Mouse (Mus musculus): ENCODE results near the gene Hdac9. TPM values are rescaled to one million over a fixed set of nuclear protein-coding genes. Genes with fewer than 3 reads are reported as not detected.
A peak's percentile ranks its signal among the peaks of the same experiment; 100 is the strongest.

Hdac9 gene
- polyA plus RNA-seq, 1 experiment from 2014 or later = 7.3 TPM

DNA sequence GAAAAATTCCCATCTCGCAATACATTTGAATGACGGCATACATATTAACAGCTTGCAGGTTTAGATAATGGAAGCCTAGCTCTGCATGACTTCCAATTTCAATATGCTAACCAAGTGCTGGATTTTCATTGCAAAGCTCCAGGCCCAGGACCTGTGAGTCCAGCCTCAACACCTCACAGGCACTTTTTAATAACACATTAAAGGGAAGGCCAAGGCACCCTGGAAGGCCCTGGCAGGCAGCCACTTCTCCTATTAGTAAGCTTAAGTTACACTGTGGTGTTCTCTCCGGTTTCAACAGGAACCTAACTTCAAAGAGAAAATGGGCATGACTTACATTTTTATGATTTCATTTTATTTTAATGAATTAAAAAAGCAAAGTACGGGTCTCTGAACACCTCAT is 233.5 kb downstream of the Hdac9 start:
- peak overlapping the region; percentile 37; the same call in 1 of the 2 replicates for H3K27ac ChIP-seq
- ATAC-seq (ENCODE audit: insufficient number of reproducible peaks, insufficient read depth, low FRiP score, low TSS enrichment) = no peak; the same call in 1 of the 2 replicates
- no peaks in the 10 kb centered on the region for H3K36me3 ChIP-seq
- H3K9me3 ChIP-seq = no peaks in the 10 kb centered on the region
- H3K9ac ChIP-seq = no peak overlapping the region
- no peaks in the 10 kb centered on the region for H3K27me3 ChIP-seq
- H3K4me2 ChIP-seq (replicated peaks) = no peak overlapping the region
- WGBS = 48% methylated on average over 4 of the region's 4 CpGs
- no peaks in the 10 kb centered on the region for H3K4me1 ChIP-seq
- no peak overlapping the region for H3K4me3 ChIP-seq

DNA sequence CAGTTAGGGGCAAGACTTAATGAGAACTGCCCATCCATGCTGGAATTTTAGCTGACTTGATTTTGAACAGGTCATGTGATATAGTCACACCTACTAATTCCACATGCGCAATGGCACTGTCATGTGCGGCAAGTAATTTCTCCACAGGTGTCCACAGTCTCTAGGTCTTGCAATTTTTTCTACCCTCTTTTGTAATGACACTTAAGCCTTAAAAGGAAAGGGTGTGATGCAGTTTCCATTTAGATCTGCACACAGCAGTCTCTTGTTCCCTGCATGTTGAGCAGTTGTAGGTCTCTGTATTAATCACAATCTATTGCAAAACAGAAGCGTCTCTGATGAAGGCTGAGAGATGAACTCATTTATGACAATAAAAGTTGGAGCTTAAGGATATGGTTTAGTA is 234.2 kb downstream of the Hdac9 start:
- WGBS = 94% methylated on average over 3 of the region's 3 CpGs
- Histone ChIP-seq H3K36me3 (no peaks in the 10 kb centered on the region), H3K9ac (no peak overlapping the region), H3K9me3 (no peaks in the 10 kb centered on the region), H3K4me1 (no peaks in the 10 kb centered on the region), H3K4me3 (no peak overlapping the region), H3K4me2 (replicated peaks) (no peak overlapping the region), H3K27me3 (no peaks in the 10 kb centered on the region), H3K27ac (no peak overlapping the region)
- no peak for ATAC-seq (ENCODE audit: insufficient number of reproducible peaks, insufficient read depth, low FRiP score, low TSS enrichment)

DNA sequence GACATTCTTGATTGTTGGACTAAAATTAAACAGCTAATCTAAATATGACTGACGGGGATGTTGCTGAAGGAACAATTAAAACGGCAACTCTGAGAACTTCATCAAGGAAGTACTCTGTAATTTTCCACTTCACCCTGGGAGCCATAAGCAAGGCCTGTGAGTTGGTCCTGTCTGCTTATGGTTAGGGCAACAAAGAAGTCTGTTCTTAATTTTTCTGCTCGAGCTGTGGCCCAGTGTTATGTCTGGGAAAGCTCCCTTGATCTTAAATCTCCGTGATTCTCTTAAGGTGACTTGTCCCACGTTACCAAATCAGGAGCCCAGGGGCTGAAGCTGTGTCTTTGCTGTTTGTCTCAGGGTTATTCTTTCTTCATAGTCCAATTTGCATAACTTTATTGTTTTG is 236.3 kb downstream of the Hdac9 start:
- no peak overlapping the region for H3K27ac ChIP-seq
- H3K9me3 ChIP-seq = no peaks in the 10 kb centered on the region
- no peaks in the 10 kb centered on the region for H3K27me3 ChIP-seq
- 22% methylated on average over 5 of the region's 5 CpGs for WGBS
- no peak overlapping the region for H3K9ac ChIP-seq
- H3K4me2 ChIP-seq (replicated peaks) = no peak overlapping the region
- H3K36me3 ChIP-seq = no peaks in the 10 kb centered on the region
- no peak overlapping the region for H3K4me3 ChIP-seq
- no peaks in the 10 kb centered on the region for H3K4me1 ChIP-seq
- no peak for ATAC-seq (ENCODE audit: insufficient number of reproducible peaks, insufficient read depth, low FRiP score, low TSS enrichment)

DNA sequence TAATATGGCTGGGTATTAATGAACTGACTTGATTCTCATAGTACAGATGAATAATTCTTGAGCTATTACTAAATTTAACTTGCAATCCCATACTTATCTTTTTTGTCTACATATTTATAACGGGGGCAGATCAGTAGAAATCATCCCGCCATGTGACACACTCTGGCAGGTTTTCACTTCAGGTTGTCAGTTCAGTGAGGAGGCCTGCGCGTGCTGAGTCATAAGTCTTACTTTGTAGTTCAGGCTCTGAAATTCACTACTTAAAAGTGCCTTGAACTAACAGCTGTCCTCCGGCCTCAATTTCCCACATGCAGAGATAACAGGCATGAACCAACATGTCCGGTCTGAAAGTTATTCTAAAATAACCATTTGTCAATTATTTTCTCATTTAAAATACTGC is 239.8 kb downstream of the Hdac9 start:
- Histone ChIP-seq H3K4me3 (no peak overlapping the region), H3K4me2 (replicated peaks) (no peak overlapping the region), H3K27me3 (no peaks in the 10 kb centered on the region), H3K27ac (no peak overlapping the region), H3K36me3 (no peaks in the 10 kb centered on the region), H3K4me1 (no peaks in the 10 kb centered on the region), H3K9ac (no peak overlapping the region), H3K9me3 (no peaks in the 10 kb centered on the region)
- WGBS = 81% methylated on average over 6 of the region's 6 CpGs
- no peak for ATAC-seq (ENCODE audit: insufficient number of reproducible peaks, insufficient read depth, low FRiP score, low TSS enrichment)

DNA sequence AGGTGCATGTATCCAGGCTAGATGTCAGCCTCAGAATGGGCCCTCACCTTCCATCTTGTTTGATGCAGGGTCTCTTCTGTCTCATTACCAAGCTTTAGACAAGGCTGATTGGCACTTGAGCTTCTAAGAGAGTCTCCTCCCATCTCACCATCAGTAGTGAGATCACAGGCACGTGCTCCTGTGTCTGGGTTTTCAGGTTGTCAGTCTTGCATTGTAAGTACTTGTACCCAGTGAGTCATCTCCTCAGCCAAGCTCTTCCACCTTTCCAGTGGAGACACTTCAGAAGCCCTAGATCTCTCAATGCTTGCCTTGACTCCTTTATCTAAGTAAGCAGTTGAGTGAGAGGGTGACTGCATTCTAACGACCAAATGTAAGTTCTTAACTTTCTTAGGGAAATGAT is 242.7 kb downstream of the Hdac9 start:
- H3K4me2 ChIP-seq (replicated peaks) = no peak overlapping the region
- WGBS = 68% methylated on average over 2 of the region's 2 CpGs
- no peak overlapping the region for H3K4me3 ChIP-seq
- H3K36me3 ChIP-seq = no peaks in the 10 kb centered on the region
- no peaks in the 10 kb centered on the region for H3K9me3 ChIP-seq
- no peaks in the 10 kb centered on the region for H3K27me3 ChIP-seq
- no peak overlapping the region for H3K27ac ChIP-seq
- no peak for ATAC-seq (ENCODE audit: insufficient number of reproducible peaks, insufficient read depth, low FRiP score, low TSS enrichment)
- no peak overlapping the region for H3K9ac ChIP-seq
- no peaks in the 10 kb centered on the region for H3K4me1 ChIP-seq

DNA sequence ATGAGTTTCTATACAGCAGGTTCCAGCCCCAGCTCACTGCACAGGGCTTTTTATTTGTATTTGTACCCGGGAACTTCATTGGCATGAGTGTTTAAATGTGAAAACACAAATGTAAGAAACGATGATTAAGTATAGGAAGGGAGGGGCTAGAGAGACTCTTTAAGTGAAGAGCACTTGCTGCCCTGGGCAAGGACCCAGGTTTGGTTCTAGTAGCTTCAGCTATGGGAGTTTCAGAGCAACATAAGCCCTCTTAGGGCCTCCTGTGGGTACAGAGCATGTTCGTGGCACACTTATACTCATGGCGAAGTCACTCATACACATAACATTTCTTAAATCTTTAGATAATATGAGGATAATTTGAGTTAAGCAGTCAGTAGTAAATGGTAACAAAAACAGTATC is 243.4 kb downstream of the Hdac9 start:
- Histone ChIP-seq H3K4me1 (no peaks in the 10 kb centered on the region), H3K36me3 (no peaks in the 10 kb centered on the region), H3K9ac (no peak overlapping the region), H3K4me3 (no peak overlapping the region), H3K27me3 (no peaks in the 10 kb centered on the region), H3K9me3 (no peaks in the 10 kb centered on the region), H3K27ac (no peak overlapping the region), H3K4me2 (replicated peaks) (no peak overlapping the region)
- WGBS = 88% methylated on average over 4 of the region's 4 CpGs
- ATAC-seq (ENCODE audit: insufficient number of reproducible peaks, insufficient read depth, low FRiP score, low TSS enrichment) = no peak

DNA sequence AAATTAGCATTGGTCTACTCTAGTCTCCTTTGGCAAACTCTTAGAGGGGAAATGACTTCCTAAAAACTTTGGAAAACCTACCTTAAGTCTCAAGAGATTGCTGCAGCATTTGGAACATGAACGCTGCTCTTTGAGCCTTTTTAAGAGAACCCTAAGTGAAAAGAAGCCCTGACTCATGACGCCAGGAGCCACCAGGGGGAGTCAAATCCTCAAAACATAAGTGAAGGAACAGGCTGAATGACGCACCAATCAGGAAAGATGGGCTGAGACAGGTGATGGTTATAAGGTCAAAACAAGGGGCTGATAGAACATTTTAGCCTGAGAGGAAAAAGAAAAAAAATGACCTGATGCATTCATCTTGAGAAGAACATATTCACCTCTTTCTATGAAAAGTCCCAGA is 252.1 kb downstream of the Hdac9 start:
- no peak overlapping the region for H3K4me3 ChIP-seq
- WGBS = 3% methylated on average over 3 of the region's 3 CpGs
- no peak for ATAC-seq (ENCODE audit: insufficient number of reproducible peaks, insufficient read depth, low FRiP score, low TSS enrichment)

DNA sequence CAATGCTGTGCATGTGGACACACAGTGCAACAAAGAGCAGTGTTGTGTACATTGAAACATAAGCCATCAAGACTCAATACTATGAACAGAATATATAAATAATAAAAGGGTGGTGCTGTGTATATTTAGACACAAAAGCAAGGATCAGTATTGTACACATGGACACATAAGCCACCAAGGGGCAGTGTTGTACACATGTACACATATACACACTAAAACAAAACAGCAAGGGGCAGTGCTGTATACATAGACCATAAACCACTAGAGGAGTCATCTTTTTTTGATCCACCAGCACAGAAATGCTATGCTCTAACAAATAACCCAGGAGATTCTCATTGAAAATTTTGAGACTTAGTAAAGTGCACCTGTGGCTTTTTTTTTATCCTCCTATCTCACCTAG is 255.5 kb downstream of the Hdac9 start:
- peaks cover 9% of the 10 kb centered on the region; the same call in 1 of the 2 replicates for H3K4me1 ChIP-seq
- no peak overlapping the region for H3K27ac ChIP-seq
- H3K9me3 ChIP-seq = no peaks in the 10 kb centered on the region
- no peak overlapping the region for H3K4me2 ChIP-seq (replicated peaks)
- H3K36me3 ChIP-seq = no peaks in the 10 kb centered on the region
- no peak overlapping the region for H3K4me3 ChIP-seq
- H3K9ac ChIP-seq = no peak overlapping the region
- ATAC-seq (ENCODE audit: insufficient number of reproducible peaks, insufficient read depth, low FRiP score, low TSS enrichment) = no peak
- no peaks in the 10 kb centered on the region for H3K27me3 ChIP-seq

More for the DNA sequence above, 252.1 kb downstream of the Hdac9 start:
- H3K9ac ChIP-seq = no peak overlapping the region
- no peaks in the 10 kb centered on the region for H3K36me3 ChIP-seq
- H3K27ac ChIP-seq = no peak overlapping the region
- 0 out of 2 replicates have a peak, but pooled peaks cover 6% of the 10 kb centered on the region for H3K4me1 ChIP-seq
- H3K27me3 ChIP-seq = no peaks in the 10 kb centered on the region
- no peaks in the 10 kb centered on the region for H3K9me3 ChIP-seq
- H3K4me2 ChIP-seq (replicated peaks) = no peak overlapping the region

DNA sequence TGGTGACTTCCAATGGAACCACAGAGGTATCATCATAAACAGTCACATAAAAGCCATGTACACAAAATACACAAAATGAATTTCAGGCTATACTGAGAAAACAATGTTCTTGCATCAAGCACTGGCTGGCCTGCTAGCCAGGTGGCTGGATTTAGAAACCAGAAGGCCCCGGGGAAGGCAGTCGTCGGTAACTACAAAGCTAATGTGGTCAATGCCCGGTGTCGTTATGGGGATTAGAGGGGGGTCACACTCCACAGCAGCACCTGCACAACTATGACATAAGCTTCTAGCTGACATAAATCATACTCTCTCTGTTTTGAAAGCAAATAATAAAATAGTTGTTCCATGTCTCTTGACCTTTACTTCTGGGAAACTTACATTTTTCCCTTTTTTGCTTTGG is 256.9 kb downstream of the Hdac9 start:
- Histone ChIP-seq H3K27ac (no peak overlapping the region), H3K36me3 (no peaks in the 10 kb centered on the region), H3K27me3 (no peaks in the 10 kb centered on the region), H3K9ac (no peak overlapping the region), H3K4me2 (replicated peaks) (no peak overlapping the region), H3K4me3 (no peak overlapping the region), H3K9me3 (no peaks in the 10 kb centered on the region), H3K4me1 (peaks cover 9% of the 10 kb centered on the region; the same call in 1 of the 2 replicates)
- no peak for ATAC-seq (ENCODE audit: insufficient number of reproducible peaks, insufficient read depth, low FRiP score, low TSS enrichment)
- WGBS = 24% methylated on average over 5 of the region's 5 CpGs

DNA sequence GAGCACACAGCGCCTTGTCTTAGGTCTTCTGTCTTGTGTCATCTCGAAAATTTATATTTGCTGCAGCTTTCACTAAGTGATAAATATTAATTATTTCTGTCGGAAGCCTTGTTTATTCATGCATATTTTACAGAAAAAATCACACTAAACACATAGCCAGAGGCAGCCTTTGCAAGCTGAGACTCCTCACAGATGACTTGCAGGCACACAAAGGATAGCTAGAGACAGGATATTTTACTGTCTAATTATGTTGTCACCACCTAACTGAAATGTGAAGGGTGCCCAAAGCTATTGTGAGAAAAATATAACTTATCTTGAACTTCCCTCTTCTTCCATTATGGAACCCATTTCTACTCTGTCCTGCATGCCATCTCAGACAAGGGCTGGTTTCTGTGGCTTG is 258.3 kb downstream of the Hdac9 start:
- no peak overlapping the region for H3K4me3 ChIP-seq
- no peak overlapping the region for H3K27ac ChIP-seq
- ATAC-seq (ENCODE audit: insufficient number of reproducible peaks, insufficient read depth, low FRiP score, low TSS enrichment) = no peak
- H3K4me1 ChIP-seq = peaks cover 9% of the 10 kb centered on the region; the same call in 1 of the 2 replicates
- no peak overlapping the region for H3K9ac ChIP-seq
- no peaks in the 10 kb centered on the region for H3K9me3 ChIP-seq
- 46% methylated on average over 3 of the region's 3 CpGs for WGBS
- no peak overlapping the region for H3K4me2 ChIP-seq (replicated peaks)
- no peaks in the 10 kb centered on the region for H3K36me3 ChIP-seq
- no peaks in the 10 kb centered on the region for H3K27me3 ChIP-seq

DNA sequence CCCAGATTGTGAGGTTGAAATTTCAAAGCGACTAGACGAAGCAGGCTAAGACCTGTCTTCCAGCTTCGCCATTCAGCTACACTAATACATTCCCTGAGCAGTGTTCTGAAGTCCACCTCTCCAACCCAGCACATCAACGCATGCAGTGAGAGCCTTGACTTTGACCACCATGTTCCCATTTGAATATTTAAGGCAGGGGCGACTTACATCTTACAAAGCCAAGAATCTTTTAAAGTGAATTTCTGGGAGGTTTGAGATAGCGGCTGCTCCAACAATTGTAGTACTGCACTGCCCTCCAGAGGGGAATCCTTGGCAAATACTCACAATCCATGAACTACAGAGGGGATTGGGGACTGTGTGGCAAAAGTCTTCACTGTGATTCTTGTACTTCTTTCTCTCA is 258.8 kb downstream of the Hdac9 start:
- WGBS = 31% methylated on average over 6 of the region's 6 CpGs
- peak overlapping the region; percentile 38 for H3K4me2 ChIP-seq (replicated peaks)

DNA sequence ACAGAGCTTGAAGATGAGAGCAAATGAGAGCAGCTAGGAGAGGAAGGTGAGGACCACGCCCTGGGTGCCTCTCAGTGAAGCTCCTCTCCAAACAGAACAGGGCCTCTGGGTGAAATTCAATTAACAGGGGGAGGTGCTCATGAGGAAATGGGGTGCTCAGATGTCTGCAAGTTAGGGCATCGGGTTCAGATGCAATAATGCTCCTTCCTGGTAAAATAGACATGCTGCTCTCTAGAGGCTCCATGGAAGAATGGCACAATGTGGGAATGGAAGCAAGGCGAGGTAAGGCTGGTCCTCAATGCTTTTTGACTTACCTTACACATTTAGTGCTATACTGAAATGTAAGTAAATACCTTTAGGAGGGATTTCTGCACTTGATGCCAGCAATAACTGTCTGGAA is 263.3 kb downstream of the Hdac9 start:
- no peak for ATAC-seq (ENCODE audit: insufficient number of reproducible peaks, insufficient read depth, low FRiP score, low TSS enrichment)
- 17% methylated on average over 3 of the region's 3 CpGs for WGBS

More for the DNA sequence above, 258.8 kb downstream of the Hdac9 start:
- Histone ChIP-seq H3K9ac (no peak overlapping the region), H3K9me3 (no peaks in the 10 kb centered on the region), H3K4me1 (peaks cover 9% of the 10 kb centered on the region; the same call in 1 of the 2 replicates), H3K4me3 (no peak overlapping the region), H3K36me3 (no peaks in the 10 kb centered on the region), H3K27ac (no peak overlapping the region), H3K27me3 (no peaks in the 10 kb centered on the region)
- ATAC-seq (ENCODE audit: insufficient number of reproducible peaks, insufficient read depth, low FRiP score, low TSS enrichment) = peak; percentile 60; the same call in 1 of the 2 replicates

DNA sequence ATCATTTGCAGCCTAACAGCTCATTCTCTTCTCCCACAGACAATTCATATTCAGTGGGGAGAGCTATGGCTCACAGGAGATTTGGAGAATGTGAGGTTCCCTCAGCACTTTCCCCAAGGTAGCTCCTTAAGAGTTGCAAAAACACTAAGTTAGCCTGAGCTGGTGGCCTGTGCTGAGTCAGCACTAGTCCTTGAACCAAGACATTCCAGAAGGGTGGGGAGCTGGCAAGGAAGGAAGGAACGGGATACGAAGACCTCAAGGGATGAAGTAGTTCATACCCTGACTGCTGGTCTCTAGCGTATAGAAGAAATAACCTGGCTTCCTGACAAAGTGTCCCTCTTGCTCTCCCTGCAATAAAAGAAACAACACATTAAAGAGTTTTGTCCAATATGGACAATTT is 268.1 kb downstream of the Hdac9 start:
- Histone ChIP-seq H3K9me3 (no peaks in the 10 kb centered on the region), H3K27ac (no peak overlapping the region), H3K4me3 (no peak overlapping the region), H3K9ac (no peak overlapping the region), H3K36me3 (no peaks in the 10 kb centered on the region), H3K4me2 (replicated peaks) (no peak overlapping the region), H3K27me3 (no peaks in the 10 kb centered on the region), H3K4me1 (peaks cover 4% of the 10 kb centered on the region; the same call in 1 of the 2 replicates)
- WGBS = 67% methylated on average over 3 of the region's 3 CpGs
- ATAC-seq (ENCODE audit: insufficient number of reproducible peaks, insufficient read depth, low FRiP score, low TSS enrichment) = no peak

More for the DNA sequence above, 263.3 kb downstream of the Hdac9 start:
- Histone ChIP-seq H3K9ac (no peak overlapping the region), H3K36me3 (no peaks in the 10 kb centered on the region), H3K4me3 (no peak overlapping the region), H3K9me3 (no peaks in the 10 kb centered on the region), H3K4me2 (replicated peaks) (no peak overlapping the region), H3K27me3 (no peaks in the 10 kb centered on the region), H3K4me1 (peaks cover 6% of the 10 kb centered on the region; the same call in 1 of the 2 replicates), H3K27ac (no peak overlapping the region)
